Mouse (Mus musculus) MEL (cell line): ENCODE data around the gene Evx1. TPM values are rescaled to one million over a fixed set of nuclear protein-coding genes. Genes with fewer than 3 reads are reported as not detected.

ENCODE experiments used
- DNase-seq: peaks from one replicate; pipeline ENCODE4 v3.0.0; 2011; ENCODE audit warnings: low read depth, low spot score
- H3K27ac ChIP-seq: 2 replicates; pipeline ENCODE4 v1.5.1; 2012; ENCODE audit warnings: low read depth, mild to moderate bottlenecking, control low read depth, low read length, moderate library complexity; ENCODE audit not compliant: control insufficient read depth
- H3K27me3 ChIP-seq, 2 experiments: fragments of 150-350 bp in 1 of 2; sonication (generic) in 1 of 2; 2 replicates each; pipeline ENCODE4 v1.6.1; 2012; ENCODE audit warnings: low read length in 2 of 2, mild to moderate bottlenecking in 2 of 2, improper control_type of control experiment in 1 of 2, moderate library complexity in 1 of 2; ENCODE audit not compliant: insufficient read depth in 2 of 2, control insufficient read depth in 1 of 2
- H3K36me3 ChIP-seq, 2 experiments: 2 replicates each; pipeline ENCODE4 v1.6.1; 2012 to 2014; ENCODE audit warnings: low read length in 2 of 2, improper control_type of control experiment in 1 of 2, inconsistent platforms in 1 of 2, mild to moderate bottlenecking in 1 of 2; ENCODE audit not compliant: insufficient read depth in 2 of 2, control insufficient read depth in 1 of 2
- H3K4me1 ChIP-seq, 2 experiments: fragments of 150-350 bp in 1 of 2; sonication (generic) in 1 of 2; 2 replicates each; pipeline ENCODE4 v1.6.1; 2012; ENCODE audit warnings: low read length in 2 of 2, improper control_type of control experiment in 1 of 2, mild to moderate bottlenecking in 1 of 2; ENCODE audit not compliant: insufficient read depth in 2 of 2, control insufficient read depth in 1 of 2
- H3K4me3 ChIP-seq, 2 experiments: fragments of 150-350 bp in 1 of 2; sonication (generic) in 1 of 2; 2 replicates each; pipeline ENCODE4 v1.5.1; 2012; ENCODE audit warnings: low read depth in 2 of 2, low read length in 2 of 2, mild to moderate bottlenecking in 2 of 2, moderate library complexity in 2 of 2, control low read depth in 1 of 2, improper control_type of control experiment in 1 of 2; ENCODE audit not compliant: control insufficient read depth in 1 of 2, insufficient read depth in 1 of 2
- H3K79me2 ChIP-seq: 2 replicates; pipeline ENCODE4 v1.6.1; 2012; ENCODE audit warnings: mild to moderate bottlenecking, low read length, moderate library complexity; ENCODE audit not compliant: control insufficient read depth, poor library complexity, insufficient read depth
- H3K9ac ChIP-seq: 2 replicates; pipeline ENCODE4 v1.6.1; 2012; ENCODE audit warnings: low read depth, mild to moderate bottlenecking, control low read depth, low read length, moderate library complexity; ENCODE audit not compliant: control insufficient read depth, poor library complexity, severe bottlenecking
- H3K9me3 ChIP-seq: fragments of 150-350 bp; sonication (generic); replicated peaks from 2 replicates; pipeline ENCODE4 v1.6.1; 2012; ENCODE audit warnings: mild to moderate bottlenecking, low read length, improper control_type of control experiment, moderate library complexity; ENCODE audit not compliant: insufficient read depth
- CTCF ChIP-seq, 3 experiments: IDR thresholded peaks in 2 of 3; conservative IDR thresholded peaks in 1 of 3; 2 replicates each; pipeline ENCODE4 v1.5.1; 2011 to 2012; ENCODE audit warnings: low read length in 3 of 3, low read depth in 2 of 3, mild to moderate bottlenecking in 2 of 3, improper control_type of control experiment in 1 of 3, inconsistent platforms in 1 of 3, mixed read lengths in 1 of 3, moderate library complexity in 1 of 3; ENCODE audit not compliant: control insufficient read depth in 1 of 3, insufficient read depth in 1 of 3, poor library complexity in 1 of 3, severe bottlenecking in 1 of 3
- ELF1 ChIP-seq: IDR thresholded peaks from 2 replicates; pipeline ENCODE4 v1.6.1; 2014; ENCODE audit warnings: low read depth, mild to moderate bottlenecking, inconsistent platforms, low read length, improper control_type of control experiment, moderate library complexity
- ETS1 ChIP-seq: IDR thresholded peaks from 2 replicates; pipeline ENCODE4 v1.6.1; 2012; ENCODE audit warnings: low read depth, mild to moderate bottlenecking, inconsistent platforms, low read length, improper control_type of control experiment, moderate library complexity
- GATA1 ChIP-seq: IDR thresholded peaks from 2 replicates; pipeline ENCODE4 v1.6.1; 2011; ENCODE audit warnings: low read depth, low read length, improper control_type of control experiment
- MAFK ChIP-seq: IDR thresholded peaks from 2 replicates; pipeline ENCODE4 v1.6.1; 2011; ENCODE audit warnings: low read depth, mild to moderate bottlenecking, low read length, improper control_type of control experiment, borderline replicate concordance
- MAX ChIP-seq: IDR thresholded peaks from 2 replicates; pipeline ENCODE4 v1.6.1; 2011; ENCODE audit warnings: low read length, improper control_type of control experiment
- MEF2A ChIP-seq: IDR thresholded peaks from 2 replicates; pipeline ENCODE4 v1.6.1; 2014; ENCODE audit warnings: low read depth, mild to moderate bottlenecking, inconsistent platforms, low read length, improper control_type of control experiment; ENCODE audit not compliant: poor library complexity, insufficient replicate concordance, severe bottlenecking; ENCODE audit errors: extremely low read depth
- MXI1 ChIP-seq: IDR thresholded peaks from 2 replicates; pipeline ENCODE4 v1.6.1; 2011; ENCODE audit warnings: mild to moderate bottlenecking, low read depth, low read length, improper control_type of control experiment
- RAD21 ChIP-seq: IDR thresholded peaks from 2 replicates; pipeline ENCODE4 v1.6.1; 2011; ENCODE audit warnings: mild to moderate bottlenecking, low read depth, low read length, improper control_type of control experiment
- RCOR1 ChIP-seq: IDR thresholded peaks from 2 replicates; pipeline ENCODE4 v1.6.1; 2012; ENCODE audit warnings: low read depth, mild to moderate bottlenecking, inconsistent platforms, low read length, improper control_type of control experiment
- SIN3A ChIP-seq: IDR thresholded peaks from 2 replicates; pipeline ENCODE4 v1.6.1; 2012; ENCODE audit warnings: low read length, improper control_type of control experiment, inconsistent platforms
- SMC3 ChIP-seq: IDR thresholded peaks from 2 replicates; pipeline ENCODE4 v1.6.1; 2011; ENCODE audit warnings: low read depth, low read length, improper control_type of control experiment
- TAL1 ChIP-seq: IDR thresholded peaks from 2 replicates; pipeline ENCODE4 v1.6.1; 2012; ENCODE audit warnings: mild to moderate bottlenecking, inconsistent platforms, low read length, moderate library complexity, mixed read lengths
- polyA plus RNA-seq, 2 experiments: library from polyadenylated mRNA; stranded (reverse) in 1 of 2; unstranded in 1 of 2; fragments of >175 nt in 1 of 2; fragments of >200 nt in 1 of 2; gene quantifications; 2 replicates each; pipeline versions ENCODE4 v1.2.1 to v1.2.4; 2012; ENCODE audit warnings: low replicate concordance in 2 of 2, low read depth in 1 of 2; ENCODE audit not compliant: insufficient read length in 2 of 2, insufficient read depth in 1 of 2, missing spikeins in 1 of 2
- total RNA-seq: library from RNA; depleted of rRNA; stranded (reverse); fragments of 300-350 nt; gene quantifications from 2 replicates; pipeline ENCODE4 v1.2.3, GENCODE M21; 2012

Gene Evx1
- total and polyA plus RNA-seq, 3 experiments = not detected

GRCm38 (mm10) chr6:52270494-52271480 lies 42.5 kb upstream of the Evx1 start:
- no peaks in the 10 kb centered on the region for H3K4me1 ChIP-seq
- H3K79me2 ChIP-seq = no peaks in the 10 kb centered on the region
- H3K9ac ChIP-seq = no peak overlapping the region
- no peak for TF ChIP-seq SIN3A
- no peak for TF ChIP-seq MAX
- peak; percentile 21 for TF ChIP-seq RAD21
- no peak for TF ChIP-seq ELF1
- TF ChIP-seq SMC3 = peak; percentile 43; the same call in 1 of the 2 replicates
- no peak for TF ChIP-seq RCOR1
- no peak for TF ChIP-seq MAFK
- peak in 2 of 3 experiments; percentile 16 to 21; a peak in 2 of 6 replicates for TF ChIP-seq CTCF (IDR thresholded peaks at IDR 0.05 in 2 of 3, conservative IDR thresholded peaks at IDR 0.05 in 1 of 3; ENCODE audit: control insufficient read depth in 1 of 3, insufficient read depth in 1 of 3, low read depth in 2 of 3, low read length in 3 of 3, poor library complexity in 1 of 3, severe bottlenecking in 1 of 3)
- no peak for TF ChIP-seq GATA1
- TF ChIP-seq TAL1 = no peak
- no peak for DNase-seq
- H3K9me3 ChIP-seq = no peaks in the 10 kb centered on the region
- no peak overlapping the region for H3K4me3 ChIP-seq
- H3K27ac ChIP-seq = no peak overlapping the region
- H3K36me3 ChIP-seq = no peaks in the 10 kb centered on the region
- no peaks in the 10 kb centered on the region for H3K27me3 ChIP-seq

DNA sequence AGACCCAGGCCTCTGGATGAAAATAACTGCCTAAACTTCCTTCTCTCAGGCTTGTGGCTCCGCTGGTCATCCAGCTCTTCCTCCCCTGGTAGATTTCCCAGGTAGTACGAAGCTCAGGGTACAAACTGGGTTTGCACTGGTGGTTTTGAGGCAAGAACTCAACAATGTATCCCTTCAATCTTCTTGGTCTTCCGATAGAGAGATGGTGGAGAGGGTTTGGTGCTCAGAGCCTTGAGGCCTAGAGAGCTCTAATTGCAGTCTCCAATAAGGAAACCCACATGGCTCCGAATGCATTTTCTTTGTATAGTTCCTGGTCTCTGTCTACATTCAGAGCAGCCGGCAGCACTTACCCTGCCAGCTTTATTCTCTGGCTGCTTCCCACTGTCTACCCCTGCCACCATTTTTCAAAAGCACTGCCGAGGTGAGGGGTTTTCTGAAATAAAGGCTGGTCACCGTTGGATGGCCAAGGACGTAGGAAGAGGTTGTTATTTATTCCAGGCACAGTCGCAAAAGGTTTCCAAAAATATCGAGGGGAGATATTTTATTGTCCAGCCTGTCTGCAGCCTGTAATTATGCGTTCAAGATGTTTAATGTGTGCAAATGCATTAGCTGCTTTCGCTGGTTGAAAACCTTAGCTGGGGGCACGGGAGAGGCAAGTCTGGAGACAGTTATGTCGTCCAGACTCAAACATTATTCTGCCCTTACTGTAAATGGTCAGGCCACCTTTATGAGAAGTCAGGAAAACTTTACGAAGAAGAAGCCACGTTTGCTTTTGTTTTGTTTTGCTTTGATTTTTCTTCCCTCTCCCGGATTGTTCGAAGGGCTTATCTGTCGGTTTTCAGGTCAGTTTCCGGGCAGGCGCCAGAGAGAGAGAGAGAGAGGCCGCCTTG lies 40.3 kb upstream of the Evx1 start:
- H3K79me2 ChIP-seq = no peaks in the 10 kb centered on the region
- H3K27me3 ChIP-seq = no peaks in the 10 kb centered on the region
- no peaks in the 10 kb centered on the region for H3K36me3 ChIP-seq
- no peak overlapping the region for H3K27ac ChIP-seq
- no peak overlapping the region for H3K4me3 ChIP-seq
- H3K4me1 ChIP-seq = no peaks in the 10 kb centered on the region
- H3K9ac ChIP-seq = no peak overlapping the region
- H3K9me3 ChIP-seq = no peaks in the 10 kb centered on the region
- TF ChIP-seq MEF2A = no peak
- no peak for TF ChIP-seq RCOR1
- TF ChIP-seq ETS1 = no peak
- TF ChIP-seq MXI1 = no peak
- no peak for DNase-seq
